Mouse (Mus musculus) cerebellum, adult 11-12 months (tissue): Measurements from ENCODE around the gene Hip1.
A peak's percentile ranks its signal among the peaks of the same experiment; 100 is the strongest.
"Not testable (repeated sequence)": the region's sequence is repeated elsewhere in the genome, so short reads cannot be mapped to it uniquely, and the experiment has no call there.

Experiments
- DNase-seq: peaks from one replicate; pipeline ENCODE4 v3.0.0; 2022

The Hip1 gene

GRCm38 (mm10) chr5:135431111-135431510 lies 113.8 kb downstream of the Hip1 start:
- DNase-seq: no peak

- no peak for DNase-seq
Observed at GRCm38 (mm10) chr5:135428786-135429185, 116.1 kb downstream of the Hip1 start.

- no peak for DNase-seq
Observed at GRCm38 (mm10) chr5:135410266-135410665, 134.7 kb downstream of the Hip1 start.

- no peak for DNase-seq
Observed at GRCm38 (mm10) chr5:135408114-135408513, 136.8 kb downstream of the Hip1 start.

GRCm38 (mm10) chr5:135405437-135405836 lies 139.5 kb downstream of the Hip1 start:
- DNase-seq: no peak

- DNase-seq: no peak
Observed at GRCm38 (mm10) chr5:135404623-135405022, 140.3 kb downstream of the Hip1 start.

GRCm38 (mm10) chr5:135400244-135400643 lies 144.7 kb downstream of the Hip1 start:
- DNase-seq: peak; percentile 29

- DNase-seq: no peak
Observed at GRCm38 (mm10) chr5:135399382-135399781, 145.5 kb downstream of the Hip1 start.

- DNase-seq: no peak
Observed at GRCm38 (mm10) chr5:135395826-135396225, 149.1 kb downstream of the Hip1 start.

- DNase-seq: peak; percentile 78
Observed at GRCm38 (mm10) chr5:135394004-135394823, 150.7 kb downstream of the Hip1 start, which contains the start of gene Pom121. Gene Pom121, minus strand, starts transcription at chr5:135394546.

GRCm38 (mm10) chr5:135383771-135384170 lies 161.1 kb downstream of the Hip1 start:
- no peak for DNase-seq

- no peak for DNase-seq
Observed at GRCm38 (mm10) chr5:135382746-135383145, 162.2 kb downstream of the Hip1 start.

GRCm38 (mm10) chr5:135381356-135381925 lies 163.5 kb downstream of the Hip1 start:
- no peak for DNase-seq

- DNase-seq: no peak
Observed at GRCm38 (mm10) chr5:135380681-135381080, 164.2 kb downstream of the Hip1 start.

- DNase-seq: no peak
Observed at GRCm38 (mm10) chr5:135376341-135376740, 168.6 kb downstream of the Hip1 start.

GRCm38 (mm10) chr5:135375167-135375566 lies 169.8 kb downstream of the Hip1 start:
- peak; percentile 42 for DNase-seq

GRCm38 (mm10) chr5:135373601-135374000 lies 171.3 kb downstream of the Hip1 start:
- no peak for DNase-seq

GRCm38 (mm10) chr5:135371195-135371594 lies 173.7 kb downstream of the Hip1 start:
- DNase-seq: no peak

GRCm38 (mm10) chr5:135369787-135370654 lies 174.9 kb downstream of the Hip1 start, which contains the start of gene Nsun5:
Gene Nsun5, plus strand, starts transcription at chr5:135369953.
- DNase-seq: peak; percentile 92

GRCm38 (mm10) chr5:135369196-135369595 lies 175.7 kb downstream of the Hip1 start:
- DNase-seq: not testable (repeated sequence)

GRCm38 (mm10) chr5:135368312-135368711 lies 176.6 kb downstream of the Hip1 start:
- no peak for DNase-seq

- no peak for DNase-seq
Observed at GRCm38 (mm10) chr5:135367841-135368240, 177.1 kb downstream of the Hip1 start.

- DNase-seq: no peak
Observed at GRCm38 (mm10) chr5:135363540-135363939, 181.4 kb downstream of the Hip1 start.
